Mouse (Mus musculus): ENCODE measurements at regions not wholly inside any gene's neighbourhood (a gene's known extent, or its start where the extent isn't known, plus 50 kb on each side); places are given as distances from the start of the nearest gene placed in this dataset.

- no peak for TF ChIP-seq POLR2A (IDR thresholded peaks at IDR 0.05; ENCODE audit: borderline replicate concordance, extremely low read depth, insufficient read depth, insufficient read length)
- WGBS: 36% methylated on average over 3 of the region's 3 CpGs
- no peak overlapping the region for H3K4me2 ChIP-seq (replicated peaks; ENCODE audit: low read depth, low read length, severe bottlenecking)
- ATAC-seq (ENCODE audit: low FRiP score, low read depth) (no peak), DNase-seq (ENCODE audit: low spot score) (no peak)
- H3K27me3 ChIP-seq (ENCODE audit: control insufficient read depth, insufficient read depth, low read length): no peaks in the 10 kb centered on the region
- no peaks in the 10 kb centered on the region for H3K9me3 ChIP-seq (ENCODE audit: control insufficient read depth, low read length)
- H3K4me1 ChIP-seq (ENCODE audit: control insufficient read depth, insufficient read depth, low read length): no peaks in the 10 kb centered on the region
- no peak overlapping the region for H3K4me3 ChIP-seq (replicated peaks; ENCODE audit: low read length)
- no peak overlapping the region for H3K9ac ChIP-seq (ENCODE audit: low read depth, low read length, severe bottlenecking)
- H3K27ac ChIP-seq (replicated peaks; ENCODE audit: low read depth, low read length): no peak overlapping the region
- H3K36me3 ChIP-seq (ENCODE audit: control insufficient read depth, insufficient read depth, low read length): no peaks in the 10 kb centered on the region
Measured at GRCm38 (mm10) chr4:93873271-93873670, 538.0 kb upstream of the Tusc1 start.

- Histone ChIP-seq H3K9ac (ENCODE audit: low read depth, low read length, severe bottlenecking) (no peak overlapping the region), H3K4me3 (replicated peaks; ENCODE audit: low read length) (no peak overlapping the region), H3K27me3 (ENCODE audit: control insufficient read depth, insufficient read depth, low read length) (no peaks in the 10 kb centered on the region), H3K4me1 (ENCODE audit: control insufficient read depth, insufficient read depth, low read length) (no peaks in the 10 kb centered on the region), H3K27ac (replicated peaks; ENCODE audit: low read depth, low read length) (no peak overlapping the region), H3K9me3 (ENCODE audit: control insufficient read depth, low read length) (no peaks in the 10 kb centered on the region), H3K4me2 (replicated peaks; ENCODE audit: low read depth, low read length, severe bottlenecking) (no peak overlapping the region), H3K36me3 (ENCODE audit: control insufficient read depth, insufficient read depth, low read length) (no peaks in the 10 kb centered on the region)
- ATAC-seq (ENCODE audit: low FRiP score, low read depth) (no peak), DNase-seq (ENCODE audit: low spot score) (no peak)
- TF ChIP-seq POLR2A (IDR thresholded peaks at IDR 0.05; ENCODE audit: borderline replicate concordance, extremely low read depth, insufficient read depth, insufficient read length): no peak
- WGBS: 91% methylated on average over 3 of the region's 3 CpGs
Measured at GRCm38 (mm10) chr4:93853451-93853850, 518.1 kb upstream of the Tusc1 start.

- H3K4me3 ChIP-seq (replicated peaks; ENCODE audit: low read length): no peak overlapping the region
- H3K27me3 ChIP-seq (ENCODE audit: control insufficient read depth, insufficient read depth, low read length): no peaks in the 10 kb centered on the region
- H3K36me3 ChIP-seq (ENCODE audit: control insufficient read depth, insufficient read depth, low read length): no peaks in the 10 kb centered on the region
- TF ChIP-seq POLR2A (IDR thresholded peaks at IDR 0.05; ENCODE audit: borderline replicate concordance, extremely low read depth, insufficient read depth, insufficient read length): no peak
- no peak overlapping the region for H3K9ac ChIP-seq (ENCODE audit: low read depth, low read length, severe bottlenecking)
- no peak overlapping the region for H3K27ac ChIP-seq (replicated peaks; ENCODE audit: low read depth, low read length)
- DNase-seq (ENCODE audit: low spot score) (no peak), ATAC-seq (ENCODE audit: low FRiP score, low read depth) (no peak)
- H3K4me1 ChIP-seq (ENCODE audit: control insufficient read depth, insufficient read depth, low read length): no peaks in the 10 kb centered on the region
- 78% methylated on average over 3 of the region's 3 CpGs for WGBS
- H3K4me2 ChIP-seq (replicated peaks; ENCODE audit: low read depth, low read length, severe bottlenecking): no peak overlapping the region
- H3K9me3 ChIP-seq (ENCODE audit: control insufficient read depth, low read length): no peaks in the 10 kb centered on the region
Measured at GRCm38 (mm10) chr4:93849178-93849577, 513.9 kb upstream of the Tusc1 start.

GRCm38 (mm10) chr4:93830701-93831100 lies 495.4 kb upstream of the Tusc1 start:
- Histone ChIP-seq H3K27ac (replicated peaks; ENCODE audit: low read depth, low read length) (no peak overlapping the region), H3K27me3 (ENCODE audit: control insufficient read depth, insufficient read depth, low read length) (no peaks in the 10 kb centered on the region), H3K36me3 (ENCODE audit: control insufficient read depth, insufficient read depth, low read length) (no peaks in the 10 kb centered on the region), H3K9ac (ENCODE audit: low read depth, low read length, severe bottlenecking) (no peak overlapping the region), H3K4me2 (replicated peaks; ENCODE audit: low read depth, low read length, severe bottlenecking) (no peak overlapping the region), H3K4me3 (replicated peaks; ENCODE audit: low read length) (no peak overlapping the region), H3K4me1 (ENCODE audit: control insufficient read depth, insufficient read depth, low read length) (no peaks in the 10 kb centered on the region), H3K9me3 (ENCODE audit: control insufficient read depth, low read length) (no peaks in the 10 kb centered on the region)
- no peak for DNase-seq (ENCODE audit: low spot score)
- ATAC-seq (ENCODE audit: low FRiP score, low read depth): no peak
- no peak for TF ChIP-seq POLR2A (IDR thresholded peaks at IDR 0.05; ENCODE audit: borderline replicate concordance, extremely low read depth, insufficient read depth, insufficient read length)

- ATAC-seq (ENCODE audit: low FRiP score, low read depth) (no peak), DNase-seq (ENCODE audit: low spot score) (no peak)
- Histone ChIP-seq H3K36me3 (ENCODE audit: control insufficient read depth, insufficient read depth, low read length) (no peaks in the 10 kb centered on the region), H3K4me3 (replicated peaks; ENCODE audit: low read length) (no peak overlapping the region), H3K9ac (ENCODE audit: low read depth, low read length, severe bottlenecking) (no peak overlapping the region), H3K27me3 (ENCODE audit: control insufficient read depth, insufficient read depth, low read length) (no peaks in the 10 kb centered on the region), H3K27ac (replicated peaks; ENCODE audit: low read depth, low read length) (no peak overlapping the region), H3K4me1 (ENCODE audit: control insufficient read depth, insufficient read depth, low read length) (no peaks in the 10 kb centered on the region), H3K4me2 (replicated peaks; ENCODE audit: low read depth, low read length, severe bottlenecking) (no peak overlapping the region), H3K9me3 (ENCODE audit: control insufficient read depth, low read length) (no peaks in the 10 kb centered on the region)
- TF ChIP-seq POLR2A (IDR thresholded peaks at IDR 0.05; ENCODE audit: borderline replicate concordance, extremely low read depth, insufficient read depth, insufficient read length): no peak
- 79% methylated on average over 1 of the region's 1 CpGs for WGBS
Measured at GRCm38 (mm10) chr4:93793104-93793503, 457.8 kb upstream of the Tusc1 start.

GRCm38 (mm10) chr4:93790157-93790556 lies 454.8 kb upstream of the Tusc1 start:
- Histone ChIP-seq H3K36me3 (ENCODE audit: control insufficient read depth, insufficient read depth, low read length) (no peaks in the 10 kb centered on the region), H3K9me3 (ENCODE audit: control insufficient read depth, low read length) (no peaks in the 10 kb centered on the region), H3K27ac (replicated peaks; ENCODE audit: low read depth, low read length) (no peak overlapping the region), H3K9ac (ENCODE audit: low read depth, low read length, severe bottlenecking) (no peak overlapping the region), H3K4me3 (replicated peaks; ENCODE audit: low read length) (no peak overlapping the region), H3K4me2 (replicated peaks; ENCODE audit: low read depth, low read length, severe bottlenecking) (no peak overlapping the region), H3K27me3 (ENCODE audit: control insufficient read depth, insufficient read depth, low read length) (no peaks in the 10 kb centered on the region), H3K4me1 (ENCODE audit: control insufficient read depth, insufficient read depth, low read length) (no peaks in the 10 kb centered on the region)
- ATAC-seq (ENCODE audit: low FRiP score, low read depth) (no peak), DNase-seq (ENCODE audit: low spot score) (no peak)
- WGBS: 80% methylated on average over 11 of the region's 11 CpGs
- TF ChIP-seq POLR2A (IDR thresholded peaks at IDR 0.05; ENCODE audit: borderline replicate concordance, extremely low read depth, insufficient read depth, insufficient read length): no peak
